Mouse (Mus musculus) liver, postnatal 0 days (tissue): Measurements from ENCODE around the gene 1700016H13Rik.

ENCODE experiments used
- CTCF ChIP-seq: sonication (generic); IDR thresholded peaks from 2 replicates; pipeline ENCODE4 v1.5.1; 2016; ENCODE audit warnings: antibody characterized with exemption, low read depth
- EP300 ChIP-seq: IDR thresholded peaks from 2 replicates; pipeline ENCODE4 v1.6.1; 2016; ENCODE audit warnings: antibody characterized with exemption, low read depth, mild to moderate bottlenecking

- TF ChIP-seq CTCF (no peak), EP300 (no peak)
Observed at GRCm38 (mm10) chr5:103605707-103606106, 50.1 kb downstream of the 1700016H13Rik start.
